Mouse (Mus musculus): ENCODE results near the gene Zdhhc16.
A peak's percentile ranks its signal among the peaks of the same experiment; 100 is the strongest.

The Zdhhc16 gene

GRCm38 (mm10) chr19:41987206-41987605, 53.9 kb downstream of the Zdhhc16 start:
- DNase-seq (ENCODE audit: low spot score in 2 of 2): no peak

- no peak for DNase-seq (ENCODE audit: low spot score in 2 of 2)
Measured at GRCm38 (mm10) chr19:41989810-41990209, 56.5 kb downstream of the Zdhhc16 start.

- no peak for DNase-seq (ENCODE audit: low spot score in 2 of 2)
Measured at GRCm38 (mm10) chr19:41991926-41992477, 58.7 kb downstream of the Zdhhc16 start.

- DNase-seq (ENCODE audit: low spot score in 2 of 2): no peak
Measured at GRCm38 (mm10) chr19:41992971-41993370, 59.7 kb downstream of the Zdhhc16 start.

GRCm38 (mm10) chr19:41993484-41993883, 60.2 kb downstream of the Zdhhc16 start:
- peak; percentile 41 to 67 for DNase-seq (ENCODE audit: low spot score in 2 of 2)

All from urinary bladder, adult 18-20 months (tissue).